Mouse (Mus musculus): ENCODE measurements around the gene Mast1.

DNA sequence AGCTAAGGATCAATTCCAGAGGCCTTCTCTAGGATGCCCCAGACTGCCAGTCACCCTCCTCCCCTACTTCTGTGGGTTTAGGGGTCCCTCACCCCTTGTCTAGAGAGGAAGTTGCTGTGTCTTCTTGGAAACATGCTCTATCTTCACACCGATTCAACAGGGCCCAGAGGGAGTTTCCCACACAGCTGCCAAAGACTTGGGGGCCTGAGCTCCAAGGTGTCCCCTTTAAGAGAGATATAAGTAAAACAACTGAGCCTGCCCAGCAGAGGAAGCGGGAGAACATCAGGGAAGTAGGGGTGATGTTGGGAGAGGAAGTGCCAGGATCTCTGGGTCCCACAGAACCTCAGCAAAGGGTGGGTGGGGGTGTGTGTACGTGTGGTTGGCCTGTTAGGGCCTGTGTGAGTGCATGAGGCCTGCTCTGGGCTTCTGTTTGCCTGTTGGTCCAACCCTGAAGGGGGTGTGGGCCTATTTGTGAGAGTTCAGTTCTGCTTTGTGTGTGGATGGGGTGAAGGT is 45.4 kb upstream of the Mast1 start:
- no peak for TF ChIP-seq E2F4 (IDR thresholded peaks at IDR 0.05; ENCODE audit: insufficient read depth)
- TF ChIP-seq POLR2A (IDR thresholded peaks at IDR 0.05; ENCODE audit: insufficient read length, low read depth), result no peak
- TF ChIP-seq CEBPB (IDR thresholded peaks at IDR 0.05; ENCODE audit: insufficient read depth, poor library complexity, severe bottlenecking), result no peak
- TF ChIP-seq MYOG (IDR thresholded peaks at IDR 0.05; ENCODE audit: control insufficient read depth in 1 of 3, insufficient read depth in 1 of 3, insufficient read length in 2 of 3, low read depth in 2 of 3), result no peak
- no peak for TF ChIP-seq USF1 (IDR thresholded peaks at IDR 0.05; ENCODE audit: low read depth)
- no peak for TF ChIP-seq POLR2AphosphoS2 (IDR thresholded peaks at IDR 0.05; ENCODE audit: insufficient read length, low read depth)
